Mouse (Mus musculus): Measurements from ENCODE around the gene Fam162b. TPM values are rescaled to one million over a fixed set of nuclear protein-coding genes. Genes with fewer than 3 reads are reported as not detected.

The Fam162b gene
- polyA plus RNA-seq (2015; fragmentation: Nextera tagmentation; extraction: Ambion mirVana): 1.1 and 1.5 TPM in 2 replicates

GRCm38 (mm10) chr10:51590139-51590574, at the start of gene Fam162b:
Fam162b (minus strand) TSS chr10:51590517.
- H3K4me3 ChIP-seq (replicated peaks): peak within 1 kb of the TSS; percentile 25
- 2% methylated on average over 19 of the region's 19 CpGs for WGBS
- no peaks in the 10 kb centered on the region for H3K9me3 ChIP-seq (replicated peaks)
- no peak within 1 kb of the TSS for H3K9ac ChIP-seq
- no peaks in the 10 kb centered on the region for H3K36me3 ChIP-seq
- H3K27ac ChIP-seq (replicated peaks): no peak within 1 kb of the TSS
- peak within 1 kb of the TSS; percentile 52 for H3K4me2 ChIP-seq (replicated peaks)
- H3K27me3 ChIP-seq: peaks cover 5% of the 10 kb centered on the region; the same call in 1 of the 2 replicates
- H3K4me1 ChIP-seq: 0 out of 2 replicates have a peak, but pooled peaks cover 6% of the 10 kb centered on the region
- ATAC-seq (ENCODE audit: insufficient number of reproducible peaks, low FRiP score, low TSS enrichment, low read depth): no peak

GRCm38 (mm10) chr10:51631411-51632136, 41.3 kb upstream of the Fam162b start, which contains the start of gene Gprc6a:
Gprc6a (minus strand) TSS chr10:51631461.
- WGBS: 33% methylated on average over 8 of the region's 8 CpGs
- H3K9me3 ChIP-seq (replicated peaks): no peaks in the 10 kb centered on the region
- H3K4me3 ChIP-seq (replicated peaks): no peak within 1 kb of the TSS
- no peaks in the 10 kb centered on the region for H3K36me3 ChIP-seq
- no peaks in the 10 kb centered on the region for H3K27me3 ChIP-seq
- no peak within 1 kb of the TSS for H3K4me2 ChIP-seq (replicated peaks)
- H3K4me1 ChIP-seq: no peaks in the 10 kb centered on the region
- H3K27ac ChIP-seq (replicated peaks): no peak within 1 kb of the TSS
- no peak within 1 kb of the TSS for H3K9ac ChIP-seq
- ATAC-seq (ENCODE audit: insufficient number of reproducible peaks, low FRiP score, low TSS enrichment, low read depth): no peak

GRCm38 (mm10) chr10:51621193-51621592, 30.9 kb upstream of the Fam162b start:
- WGBS: 57% methylated on average over 3 of the region's 3 CpGs

GRCm38 (mm10) chr10:51620126-51620525, 29.8 kb upstream of the Fam162b start:
- H3K9me3 ChIP-seq (replicated peaks): no peaks in the 10 kb centered on the region
- ATAC-seq (ENCODE audit: insufficient number of reproducible peaks, low FRiP score, low TSS enrichment, low read depth): no peak
- no peaks in the 10 kb centered on the region for H3K4me1 ChIP-seq
- no peaks in the 10 kb centered on the region for H3K36me3 ChIP-seq
- H3K27me3 ChIP-seq: no peaks in the 10 kb centered on the region
- H3K4me3 ChIP-seq (replicated peaks): no peak overlapping the region
- H3K4me2 ChIP-seq (replicated peaks): no peak overlapping the region
- no peak overlapping the region for H3K27ac ChIP-seq (replicated peaks)
- H3K9ac ChIP-seq: no peak overlapping the region
- 66% methylated on average over 7 of the region's 7 CpGs for WGBS

More at GRCm38 (mm10) chr10:51621193-51621592, 30.9 kb upstream of the Fam162b start:
- Histone ChIP-seq H3K4me2 (replicated peaks) (no peak overlapping the region), H3K36me3 (no peaks in the 10 kb centered on the region), H3K27me3 (no peaks in the 10 kb centered on the region), H3K9ac (no peak overlapping the region), H3K4me3 (replicated peaks) (no peak overlapping the region), H3K4me1 (no peaks in the 10 kb centered on the region), H3K9me3 (replicated peaks) (no peaks in the 10 kb centered on the region), H3K27ac (replicated peaks) (no peak overlapping the region)
- ATAC-seq (ENCODE audit: insufficient number of reproducible peaks, low FRiP score, low TSS enrichment, low read depth): no peak

GRCm38 (mm10) chr10:51618538-51618937, 28.2 kb upstream of the Fam162b start:
- Histone ChIP-seq H3K27ac (replicated peaks) (no peak overlapping the region), H3K9ac (no peak overlapping the region), H3K9me3 (replicated peaks) (no peaks in the 10 kb centered on the region), H3K4me1 (no peaks in the 10 kb centered on the region), H3K4me2 (replicated peaks) (no peak overlapping the region), H3K36me3 (no peaks in the 10 kb centered on the region), H3K4me3 (replicated peaks) (no peak overlapping the region), H3K27me3 (no peaks in the 10 kb centered on the region)
- no peak for ATAC-seq (ENCODE audit: insufficient number of reproducible peaks, low FRiP score, low TSS enrichment, low read depth)
- 65% methylated on average over 2 of the region's 2 CpGs for WGBS

GRCm38 (mm10) chr10:51614826-51615590, 24.7 kb upstream of the Fam162b start:
- H3K27me3 ChIP-seq: no peaks in the 10 kb centered on the region
- H3K9ac ChIP-seq: no peak overlapping the region
- WGBS: 69% methylated on average over 11 of the region's 11 CpGs
- H3K4me1 ChIP-seq: no peaks in the 10 kb centered on the region
- no peak overlapping the region for H3K27ac ChIP-seq (replicated peaks)
- H3K4me2 ChIP-seq (replicated peaks): no peak overlapping the region
- no peak overlapping the region for H3K4me3 ChIP-seq (replicated peaks)
- ATAC-seq (ENCODE audit: insufficient number of reproducible peaks, low FRiP score, low TSS enrichment, low read depth): no peak
- no peaks in the 10 kb centered on the region for H3K9me3 ChIP-seq (replicated peaks)
- H3K36me3 ChIP-seq: no peaks in the 10 kb centered on the region

- Histone ChIP-seq H3K36me3 (no peaks in the 10 kb centered on the region), H3K27ac (replicated peaks) (no peak overlapping the region), H3K9me3 (replicated peaks) (no peaks in the 10 kb centered on the region), H3K4me3 (replicated peaks) (no peak overlapping the region), H3K9ac (no peak overlapping the region), H3K4me2 (replicated peaks) (no peak overlapping the region), H3K4me1 (no peaks in the 10 kb centered on the region), H3K27me3 (no peaks in the 10 kb centered on the region)
- no peak for ATAC-seq (ENCODE audit: insufficient number of reproducible peaks, low FRiP score, low TSS enrichment, low read depth)
- 60% methylated on average over 3 of the region's 3 CpGs for WGBS
Observed at GRCm38 (mm10) chr10:51613421-51613820, 23.1 kb upstream of the Fam162b start.

- no peaks in the 10 kb centered on the region for H3K36me3 ChIP-seq
- H3K4me2 ChIP-seq (replicated peaks): no peak overlapping the region
- no peak overlapping the region for H3K9ac ChIP-seq
- H3K4me1 ChIP-seq: no peaks in the 10 kb centered on the region
- no peaks in the 10 kb centered on the region for H3K27me3 ChIP-seq
- ATAC-seq (ENCODE audit: insufficient number of reproducible peaks, low FRiP score, low TSS enrichment, low read depth): no peak; the same call in 1 of the 2 replicates
- WGBS: 72% methylated on average over 9 of the region's 9 CpGs
- H3K4me3 ChIP-seq (replicated peaks): no peak overlapping the region
- H3K9me3 ChIP-seq (replicated peaks): no peaks in the 10 kb centered on the region
- H3K27ac ChIP-seq (replicated peaks): no peak overlapping the region
Observed at GRCm38 (mm10) chr10:51611969-51612682, 21.8 kb upstream of the Fam162b start.

GRCm38 (mm10) chr10:51609741-51610425, 19.6 kb upstream of the Fam162b start:
- no peak overlapping the region for H3K9ac ChIP-seq
- H3K4me2 ChIP-seq (replicated peaks): no peak overlapping the region
- no peaks in the 10 kb centered on the region for H3K9me3 ChIP-seq (replicated peaks)
- no peaks in the 10 kb centered on the region for H3K27me3 ChIP-seq
- no peaks in the 10 kb centered on the region for H3K4me1 ChIP-seq
- 75% methylated on average over 4 of the region's 4 CpGs for WGBS
- no peak for ATAC-seq (ENCODE audit: insufficient number of reproducible peaks, low FRiP score, low TSS enrichment, low read depth)
- H3K4me3 ChIP-seq (replicated peaks): no peak overlapping the region
- no peak overlapping the region for H3K27ac ChIP-seq (replicated peaks)
- no peaks in the 10 kb centered on the region for H3K36me3 ChIP-seq

GRCm38 (mm10) chr10:51596928-51597635, 6.8 kb upstream of the Fam162b start:
- Histone ChIP-seq H3K9ac (no peak overlapping the region), H3K27ac (replicated peaks) (no peak overlapping the region), H3K4me3 (replicated peaks) (no peak overlapping the region), H3K27me3 (no peaks in the 10 kb centered on the region), H3K4me2 (replicated peaks) (no peak overlapping the region), H3K9me3 (replicated peaks) (no peaks in the 10 kb centered on the region), H3K4me1 (no peaks in the 10 kb centered on the region), H3K36me3 (no peaks in the 10 kb centered on the region)
- WGBS: 73% methylated on average over 9 of the region's 9 CpGs
- ATAC-seq (ENCODE audit: insufficient number of reproducible peaks, low FRiP score, low TSS enrichment, low read depth): no peak

Data from embryonic facial prominence, embryonic 15.5 days (tissue).